Mouse (Mus musculus) layer of hippocampus, postnatal 10 days (tissue): ENCODE results near the gene Ip6k1. TPM values are rescaled to one million over a fixed set of nuclear protein-coding genes. Genes with fewer than 3 reads are reported as not detected.

Source experiments
- DNase-seq, 2 experiments: peaks; one replicate each; pipeline ENCODE4 v3.0.0; 2021; ENCODE audit warnings: low spot score in 2 of 2
- microRNA-seq, 2 experiments: library from miRNA; unstranded; fragments of <30 nt; microRNA quantifications; one replicate each; pipeline ENCODE4 v1.2.0; 2021
- total RNA-seq, 2 experiments: library from RNA; stranded (reverse); gene quantifications; 2 replicates each; pipeline ENCODE4 v1.2.3; 2021

Gene Ip6k1
- total RNA-seq, 2 experiments from 2014 or later, result 159 to 163 TPM

- no peak for DNase-seq
Observed at GRCm38 (mm10) chr9:108093586-108093985, 91.3 kb downstream of the Ip6k1 start.

- peak; percentile 88 to 90 for DNase-seq
Observed at GRCm38 (mm10) chr9:108094184-108094941, 92.1 kb downstream of the Ip6k1 start, which contains the start of gene Apeh. Apeh (minus strand) TSS chr9:108094606.

- DNase-seq, result peak in 1 of 2 experiments; percentile 54
Observed at GRCm38 (mm10) chr9:108094998-108095411, 92.7 kb downstream of the Ip6k1 start.

- DNase-seq, result peak; percentile 67 to 75
Observed at GRCm38 (mm10) chr9:108095518-108095917, 93.2 kb downstream of the Ip6k1 start.

GRCm38 (mm10) chr9:108095949-108096712 lies 93.8 kb downstream of the Ip6k1 start:
- no peak for DNase-seq

Small RNAs within 50 kb of the gene (microRNA-seq; reads per million reads assigned to microRNA genes)
- 0 reads per million in 2 experiments for gene Mir7088

Other genes with a start within 250 kb of the Ip6k1 start
- 100 to 1,000 TPM; 159 to 181 TPM for gene Rbm5, start 231.5 kb upstream of the Ip6k1 start, total RNA-seq
- gene Rbm6, start 129.3 kb upstream of the Ip6k1 start, total RNA-seq, result 10 to 100 TPM; 59.4 to 68.4 TPM
- 10 to 100 TPM; 15.4 TPM for gene Mon1a, start 114.3 kb upstream of the Ip6k1 start, total RNA-seq
- 1 to 10 TPM; 4.2 to 7.2 TPM for gene Mst1r, start 95.6 kb upstream of the Ip6k1 start, total RNA-seq
- gene Actl11, start 74.0 kb upstream of the Ip6k1 start, total RNA-seq, result not detected
- 100 to 1,000 TPM; 441 to 473 TPM for gene Camkv, start 66.8 kb upstream of the Ip6k1 start, total RNA-seq
- gene Traip, start 52.4 kb upstream of the Ip6k1 start, total RNA-seq, result 10 to 100 TPM; 19.6 to 25.9 TPM
- gene Uba7, start 27.0 kb upstream of the Ip6k1 start, total RNA-seq, result 1 to 10 TPM; 3.7 to 4.1 TPM
- 1 to 10 TPM; 1.4 TPM for gene Gm20661, start 19.4 kb upstream of the Ip6k1 start, total RNA-seq
- 10 to 100 TPM in 1 of 2 experiments, 1 to 10 TPM in 1; 10.0 to 10.3 TPM for gene Inka1, start 16.6 kb upstream of the Ip6k1 start, total RNA-seq
- 1 to 10 TPM; 4.1 to 4.9 TPM for gene Cdhr4, start 10.0 kb upstream of the Ip6k1 start, total RNA-seq
- 1 to 10 TPM in 1 of 2 experiments, not detected in 1; 1.1 TPM for gene Gm20662, start 6.2 kb upstream of the Ip6k1 start, total RNA-seq
- gene Gmppb, start 46.7 kb downstream of the Ip6k1 start, total RNA-seq, result 10 to 100 TPM; 16.0 to 18.3 TPM
- 1 to 10 TPM; 2.0 to 2.1 TPM for gene Amigo3, start 50.7 kb downstream of the Ip6k1 start, total RNA-seq
- not detected for gene Mst1, start 77.9 kb downstream of the Ip6k1 start, total RNA-seq
- gene Rnf123, start 80.8 kb downstream of the Ip6k1 start, total RNA-seq, result 10 to 100 TPM; 82.4 to 90.0 TPM
- 10 to 100 TPM; 41.0 to 46.7 TPM for gene Apeh, start 92.1 kb downstream of the Ip6k1 start, total RNA-seq
- 100 to 1,000 TPM; 129 to 137 TPM for gene Bsn, start 187.9 kb downstream of the Ip6k1 start, total RNA-seq